Mouse (Mus musculus): ENCODE data around the gene Otud5. TPM values are rescaled to one million over a fixed set of nuclear protein-coding genes. Genes with fewer than 3 reads are reported as not detected.
"Not testable (repeated sequence)": the region's sequence is repeated elsewhere in the genome, so short reads cannot be mapped to it uniquely, and the experiment has no call there.

Gene Otud5
- polyA plus RNA-seq, 1 experiment from 2014 or later, result 36.8 TPM

GRCm38 (mm10) chrX:7917960-7918359 lies 76.8 kb downstream of the Otud5 start:
- not testable (repeated sequence) for H3K27ac ChIP-seq; H3K4me3 ChIP-seq (replicated peaks; ENCODE audit: low read depth, low read length); H3K9me3 ChIP-seq (replicated peaks; ENCODE audit: low read length); ATAC-seq (replicated peaks; ENCODE audit: low FRiP score, low read depth); H3K4me1 ChIP-seq (replicated peaks; ENCODE audit: insufficient read depth, low read length); DNase-seq (ENCODE audit: low spot score); H3K27me3 ChIP-seq (ENCODE audit: insufficient read depth, low read length); H3K4me2 ChIP-seq (ENCODE audit: low read length); H3K36me3 ChIP-seq (ENCODE audit: insufficient read depth, low read length); H3K9ac ChIP-seq (ENCODE audit: low read depth, low read length)
- WGBS, result 73% methylated on average over 6 of the region's 6 CpGs
- TF ChIP-seq CTCF (IDR thresholded peaks at IDR 0.05; ENCODE audit: low read depth), result peak; percentile 18; the same call in 1 of the 2 replicates

GRCm38 (mm10) chrX:7919601-7920383 lies 78.6 kb downstream of the Otud5 start, which contains the start of gene Pcsk1n:
TSS of gene Pcsk1n (plus strand) at chrX:7919822.
- Histone ChIP-seq H3K4me1 (replicated peaks; ENCODE audit: insufficient read depth, low read length) (no peaks in the 10 kb centered on the region), H3K36me3 (ENCODE audit: insufficient read depth, low read length) (no peaks in the 10 kb centered on the region), H3K27ac (no peak within 1 kb of the TSS), H3K27me3 (ENCODE audit: insufficient read depth, low read length) (peaks cover 14% of the 10 kb centered on the region; the same call in 1 of the 2 replicates), H3K4me3 (replicated peaks; ENCODE audit: low read depth, low read length) (0 out of 2 replicates have a peak within 1 kb of the TSS, but pooled peaks have one; percentile 9), H3K9ac (ENCODE audit: low read depth, low read length) (no peak within 1 kb of the TSS), H3K4me2 (ENCODE audit: low read length) (peak within 1 kb of the TSS; percentile 27; the same call in 1 of the 2 replicates), H3K9me3 (replicated peaks; ENCODE audit: low read length) (no peaks in the 10 kb centered on the region)
- no peak for DNase-seq (ENCODE audit: low spot score)
- no peak for ATAC-seq (replicated peaks; ENCODE audit: low FRiP score, low read depth)
- WGBS, result 26% methylated on average over 40 of the region's 40 CpGs
- no peak for TF ChIP-seq CTCF (IDR thresholded peaks at IDR 0.05; ENCODE audit: low read depth)

- peak overlapping the region; percentile 16; the same call in 1 of the 2 replicates for H3K4me3 ChIP-seq (replicated peaks; ENCODE audit: low read depth, low read length)
- no peaks in the 10 kb centered on the region for H3K4me1 ChIP-seq (replicated peaks; ENCODE audit: insufficient read depth, low read length)
- WGBS, result 19% methylated on average over 44 of the region's 48 CpGs
- no peak for TF ChIP-seq CTCF (IDR thresholded peaks at IDR 0.05; ENCODE audit: low read depth)
- no peak overlapping the region for H3K9ac ChIP-seq (ENCODE audit: low read depth, low read length)
- ATAC-seq (replicated peaks; ENCODE audit: low FRiP score, low read depth) (no peak), DNase-seq (ENCODE audit: low spot score) (no peak)
- no peaks in the 10 kb centered on the region for H3K9me3 ChIP-seq (replicated peaks; ENCODE audit: low read length)
- no peak overlapping the region for H3K27ac ChIP-seq
- peak overlapping the region; percentile 38 for H3K4me2 ChIP-seq (ENCODE audit: low read length)
- H3K27me3 ChIP-seq (ENCODE audit: insufficient read depth, low read length), result peaks cover 14% of the 10 kb centered on the region; the same call in 1 of the 2 replicates
- H3K36me3 ChIP-seq (ENCODE audit: insufficient read depth, low read length), result no peaks in the 10 kb centered on the region
Measured at GRCm38 (mm10) chrX:7922032-7922431, 80.9 kb downstream of the Otud5 start.

MicroRNA genes within 50 kb of the gene (microRNA counts, 519-probe panel; counts per million panel counts)
- microRNA mmu-miR-1198, result 3,932 counts per million, percentile 74 among the panel's probes with 10 or more counts

Small RNA genes within 50 kb of the gene (microRNA-seq; reads per million reads assigned to microRNA genes)
- gene Mir1198, result 19.6 reads per million, percentile 33 among the genes with 10 or more reads in this experiment

Other genes with a start within 250 kb of the Otud5 start
- gene Ccdc22, start 235.8 kb upstream of the Otud5 start, polyA plus RNA-seq (2015; fragmentation: Nextera tagmentation; extraction: Ambion mirVana), result 27.8 and 29.2 TPM in 2 replicates
- 0.04 TPM in 1 of 2 replicates, not detected in the other for gene Cacna1f, start 234.3 kb upstream of the Otud5 start, polyA plus RNA-seq (2015; fragmentation: Nextera tagmentation; extraction: Ambion mirVana)
- gene Syp, start 202.9 kb upstream of the Otud5 start, polyA plus RNA-seq (2015; fragmentation: Nextera tagmentation; extraction: Ambion mirVana), result 1.3 and 1.4 TPM in 2 replicates
- gene Prickle3, start 184.1 kb upstream of the Otud5 start, polyA plus RNA-seq (2015; fragmentation: Nextera tagmentation; extraction: Ambion mirVana), result 9.5 and 9.7 TPM in 2 replicates
- 142 and 153 TPM in 2 replicates for gene Plp2, start 170.0 kb upstream of the Otud5 start, polyA plus RNA-seq (2015; fragmentation: Nextera tagmentation; extraction: Ambion mirVana)
- gene Magix, start 160.1 kb upstream of the Otud5 start, polyA plus RNA-seq (2015; fragmentation: Nextera tagmentation; extraction: Ambion mirVana), result 1.5 and 2.3 TPM in 2 replicates
- 32.7 and 36.2 TPM in 2 replicates for gene Gpkow, start 144.2 kb upstream of the Otud5 start, polyA plus RNA-seq (2015; fragmentation: Nextera tagmentation; extraction: Ambion mirVana)
- gene Wdr45, start 127.0 kb upstream of the Otud5 start, polyA plus RNA-seq (2015; fragmentation: Nextera tagmentation; extraction: Ambion mirVana), result 39.6 and 40.6 TPM in 2 replicates
- gene Gm45208, start 119.1 kb upstream of the Otud5 start, polyA plus RNA-seq (2015; fragmentation: Nextera tagmentation; extraction: Ambion mirVana), result 0.30 TPM in 1 of 2 replicates, not detected in the other
- gene Praf2, start 112.9 kb upstream of the Otud5 start, polyA plus RNA-seq (2015; fragmentation: Nextera tagmentation; extraction: Ambion mirVana), result 40.9 and 41.6 TPM in 2 replicates
- gene Ccdc120, start 90.5 kb upstream of the Otud5 start, polyA plus RNA-seq (2015; fragmentation: Nextera tagmentation; extraction: Ambion mirVana), result 16.8 and 17.4 TPM in 2 replicates
- 22.9 and 24.1 TPM in 2 replicates for gene Tfe3, start 78.8 kb upstream of the Otud5 start, polyA plus RNA-seq (2015; fragmentation: Nextera tagmentation; extraction: Ambion mirVana)
- 29.6 and 30.1 TPM in 2 replicates for gene Gripap1, start 51.6 kb upstream of the Otud5 start, polyA plus RNA-seq (2015; fragmentation: Nextera tagmentation; extraction: Ambion mirVana)
- 0.68 and 0.83 TPM in 2 replicates for gene Kcnd1, start 19.1 kb upstream of the Otud5 start, polyA plus RNA-seq (2015; fragmentation: Nextera tagmentation; extraction: Ambion mirVana)
- 6.2 and 7.8 TPM in 2 replicates for gene Pim2, start 36.9 kb downstream of the Otud5 start, polyA plus RNA-seq (2015; fragmentation: Nextera tagmentation; extraction: Ambion mirVana)
- gene Slc35a2, start 42.7 kb downstream of the Otud5 start, polyA plus RNA-seq (2015; fragmentation: Nextera tagmentation; extraction: Ambion mirVana), result 25.9 and 32.5 TPM in 2 replicates
- gene Pqbp1, start 57.9 kb downstream of the Otud5 start, polyA plus RNA-seq (2015; fragmentation: Nextera tagmentation; extraction: Ambion mirVana), result 99.7 and 108 TPM in 2 replicates
- gene Timm17b, start 58.0 kb downstream of the Otud5 start, polyA plus RNA-seq (2015; fragmentation: Nextera tagmentation; extraction: Ambion mirVana), result 140 and 145 TPM in 2 replicates
- gene Gm10491, start 66.5 kb downstream of the Otud5 start, polyA plus RNA-seq (2015; fragmentation: Nextera tagmentation; extraction: Ambion mirVana), result not detected in 2 replicates
- not detected in 2 replicates for gene Gm10490, start 68.2 kb downstream of the Otud5 start, polyA plus RNA-seq (2015; fragmentation: Nextera tagmentation; extraction: Ambion mirVana)
- gene Pcsk1n, start 78.5 kb downstream of the Otud5 start, polyA plus RNA-seq (2015; fragmentation: Nextera tagmentation; extraction: Ambion mirVana), result 0.41 and 0.59 TPM in 2 replicates
- not detected in 2 replicates for gene Eras, start 87.2 kb downstream of the Otud5 start, polyA plus RNA-seq (2015; fragmentation: Nextera tagmentation; extraction: Ambion mirVana)
- 39.4 and 44.4 TPM in 2 replicates for gene Hdac6, start 106.5 kb downstream of the Otud5 start, polyA plus RNA-seq (2015; fragmentation: Nextera tagmentation; extraction: Ambion mirVana)
- gene Gata1, start 136.7 kb downstream of the Otud5 start, polyA plus RNA-seq (2015; fragmentation: Nextera tagmentation; extraction: Ambion mirVana), result 0.08 and 0.09 TPM in 2 replicates
- gene Glod5, start 177.1 kb downstream of the Otud5 start, polyA plus RNA-seq (2015; fragmentation: Nextera tagmentation; extraction: Ambion mirVana), result 3.1 and 3.2 TPM in 2 replicates
- gene Suv39h1, start 233.4 kb downstream of the Otud5 start, polyA plus RNA-seq (2015; fragmentation: Nextera tagmentation; extraction: Ambion mirVana), result 32.5 and 34.1 TPM in 2 replicates
- 0.16 and 0.28 TPM in 2 replicates for gene Was, start 249.1 kb downstream of the Otud5 start, polyA plus RNA-seq (2015; fragmentation: Nextera tagmentation; extraction: Ambion mirVana)

All from kidney, postnatal 0 days (tissue).